Mouse (Mus musculus): ENCODE measurements around the gene Vsnl1.

DNA sequence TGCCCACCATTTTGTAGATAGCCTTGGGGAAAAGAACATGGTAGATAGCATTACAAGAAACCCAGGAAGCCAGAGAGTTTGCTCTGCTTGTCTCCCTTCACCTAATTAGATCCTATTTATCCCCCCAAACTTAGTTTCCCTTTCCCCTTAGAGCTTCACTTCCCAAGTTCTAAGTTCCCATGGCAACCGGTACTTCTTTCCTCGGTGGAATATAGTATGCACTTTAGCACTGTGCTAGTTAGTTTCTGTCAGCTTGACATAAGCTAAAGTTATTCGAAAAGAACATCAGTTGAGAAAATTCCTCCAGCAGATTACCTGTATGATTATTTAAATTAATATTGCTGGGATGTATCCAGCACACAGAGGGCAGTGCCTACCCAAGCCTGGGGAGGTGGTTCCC, 109.9 kb downstream of the Vsnl1 start:
- no peak for TF ChIP-seq RAD21 (IDR thresholded peaks at IDR 0.05; ENCODE audit: low read depth, low read length)
- TF ChIP-seq SIN3A (IDR thresholded peaks at IDR 0.05; ENCODE audit: low read length), result no peak
- no peak for TF ChIP-seq CTCF (IDR thresholded peaks at IDR 0.05 in 2 of 3, conservative IDR thresholded peaks at IDR 0.05 in 1 of 3; ENCODE audit: control insufficient read depth in 1 of 3, insufficient read depth in 1 of 3, low read depth in 2 of 3, low read length in 3 of 3, poor library complexity in 1 of 3, severe bottlenecking in 1 of 3)
- no peak for TF ChIP-seq POLR2A (IDR thresholded peaks at IDR 0.05; ENCODE audit: control insufficient read depth in 1 of 2, insufficient read depth in 1 of 2, low read depth in 1 of 2, low read length in 2 of 2, poor library complexity in 1 of 2)
- no peak for TF ChIP-seq KAT2A (conservative IDR thresholded peaks at IDR 0.05; ENCODE audit: low read depth, low read length)
- no peak for TF ChIP-seq ZNF384 (IDR thresholded peaks at IDR 0.05; ENCODE audit: low read depth, low read length)
